Mouse (Mus musculus): Measurements from ENCODE around the gene Spag9. TPM values are rescaled to one million over a fixed set of nuclear protein-coding genes. Genes with fewer than 3 reads are reported as not detected.

Gene Spag9
- polyA plus RNA-seq, 1 experiment from 2014 or later, result 86.6 TPM

DNA sequence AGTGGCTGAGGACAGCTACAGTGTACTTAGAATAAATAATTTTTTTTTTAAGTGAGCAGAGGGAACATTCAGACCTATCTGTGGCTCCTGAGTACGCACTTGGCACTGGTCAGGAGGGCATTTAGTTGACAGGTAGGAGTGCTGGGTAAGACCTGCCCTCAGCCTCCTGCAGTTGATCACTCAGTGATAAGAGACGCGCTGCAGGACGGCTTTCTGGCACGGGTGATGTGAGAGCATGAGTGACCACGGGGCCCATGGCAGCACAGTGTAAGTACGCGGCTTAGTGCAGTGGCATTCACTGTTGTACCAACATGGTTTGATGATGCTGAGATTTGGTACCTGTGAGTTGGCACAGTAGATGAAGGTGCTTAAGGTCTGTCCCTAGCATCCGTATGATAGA lies 130.8 kb downstream of the Spag9 start:
- 94% methylated on average over 9 of the region's 9 CpGs for WGBS
- DNase-seq (ENCODE audit: low spot score) (no peak), ATAC-seq (ENCODE audit: insufficient read depth, low FRiP score, low TSS enrichment) (no peak)
- H3K27me3 ChIP-seq (ENCODE audit: control insufficient read depth, insufficient read depth, low read length), result no peaks in the 10 kb centered on the region
- no peak overlapping the region for H3K27ac ChIP-seq (ENCODE audit: low read depth, low read length)
- H3K4me3 ChIP-seq (ENCODE audit: low read depth, low read length), result no peak overlapping the region
- no peaks in the 10 kb centered on the region for H3K4me1 ChIP-seq (ENCODE audit: control insufficient read depth, insufficient read depth, low read length)
- H3K9ac ChIP-seq (ENCODE audit: low read length), result no peak overlapping the region
- peaks cover 2% of the 10 kb centered on the region; the same call in 1 of the 2 replicates for H3K36me3 ChIP-seq (ENCODE audit: control insufficient read depth, insufficient read depth, low read length)
- H3K9me3 ChIP-seq (ENCODE audit: control insufficient read depth, low read length), result no peaks in the 10 kb centered on the region
- H3K4me2 ChIP-seq (ENCODE audit: low read depth), result no peak overlapping the region

DNA sequence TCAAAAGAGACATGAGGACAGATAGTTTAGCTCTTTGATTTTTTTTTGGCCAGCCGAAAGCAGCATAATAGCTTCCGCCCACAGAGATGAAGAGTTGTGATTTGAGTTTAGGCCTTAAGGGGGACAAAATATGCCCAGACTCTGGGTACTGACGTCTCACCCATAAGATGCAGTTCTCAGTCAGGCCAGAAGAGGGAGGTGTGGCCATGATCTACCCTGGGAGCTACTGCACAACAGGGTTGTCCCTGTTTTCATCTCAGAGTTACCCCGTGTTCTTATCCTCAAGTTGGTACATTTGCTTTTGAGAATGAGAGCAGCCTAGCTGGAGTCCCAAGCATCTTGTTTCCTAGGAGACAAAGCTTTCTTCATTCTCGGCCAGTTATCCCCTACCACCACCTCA lies 132.1 kb downstream of the Spag9 start:
- H3K9me3 ChIP-seq (ENCODE audit: control insufficient read depth, low read length), result no peaks in the 10 kb centered on the region
- ATAC-seq (ENCODE audit: insufficient read depth, low FRiP score, low TSS enrichment), result peak; percentile 56; the same call in 1 of the 2 replicates
- no peak overlapping the region for H3K4me2 ChIP-seq (ENCODE audit: low read depth)
- H3K4me1 ChIP-seq (ENCODE audit: control insufficient read depth, insufficient read depth, low read length), result no peaks in the 10 kb centered on the region
- no peak overlapping the region for H3K9ac ChIP-seq (ENCODE audit: low read length)
- H3K27ac ChIP-seq (ENCODE audit: low read depth, low read length), result no peak overlapping the region
- H3K36me3 ChIP-seq (ENCODE audit: control insufficient read depth, insufficient read depth, low read length), result peaks cover 2% of the 10 kb centered on the region; the same call in 1 of the 2 replicates
- 50% methylated on average over 5 of the region's 5 CpGs for WGBS
- DNase-seq (ENCODE audit: low spot score), result peak; percentile 78
- H3K4me3 ChIP-seq (ENCODE audit: low read depth, low read length), result no peak overlapping the region
- no peaks in the 10 kb centered on the region for H3K27me3 ChIP-seq (ENCODE audit: control insufficient read depth, insufficient read depth, low read length)

GRCm38 (mm10) chr11:94128506-94128905 lies 132.6 kb downstream of the Spag9 start:
- H3K4me3 ChIP-seq (ENCODE audit: low read depth, low read length), result no peak overlapping the region
- H3K4me2 ChIP-seq (ENCODE audit: low read depth), result no peak overlapping the region
- 89% methylated on average over 8 of the region's 8 CpGs for WGBS
- H3K9me3 ChIP-seq (ENCODE audit: control insufficient read depth, low read length), result no peaks in the 10 kb centered on the region
- H3K27me3 ChIP-seq (ENCODE audit: control insufficient read depth, insufficient read depth, low read length), result no peaks in the 10 kb centered on the region
- no peak overlapping the region for H3K27ac ChIP-seq (ENCODE audit: low read depth, low read length)
- DNase-seq (ENCODE audit: low spot score) (no peak), ATAC-seq (ENCODE audit: insufficient read depth, low FRiP score, low TSS enrichment) (no peak)
- H3K36me3 ChIP-seq (ENCODE audit: control insufficient read depth, insufficient read depth, low read length), result peaks cover 1% of the 10 kb centered on the region; the same call in 1 of the 2 replicates
- H3K9ac ChIP-seq (ENCODE audit: low read length), result no peak overlapping the region
- peaks cover 2% of the 10 kb centered on the region; the same call in 1 of the 2 replicates for H3K4me1 ChIP-seq (ENCODE audit: control insufficient read depth, insufficient read depth, low read length)

DNA sequence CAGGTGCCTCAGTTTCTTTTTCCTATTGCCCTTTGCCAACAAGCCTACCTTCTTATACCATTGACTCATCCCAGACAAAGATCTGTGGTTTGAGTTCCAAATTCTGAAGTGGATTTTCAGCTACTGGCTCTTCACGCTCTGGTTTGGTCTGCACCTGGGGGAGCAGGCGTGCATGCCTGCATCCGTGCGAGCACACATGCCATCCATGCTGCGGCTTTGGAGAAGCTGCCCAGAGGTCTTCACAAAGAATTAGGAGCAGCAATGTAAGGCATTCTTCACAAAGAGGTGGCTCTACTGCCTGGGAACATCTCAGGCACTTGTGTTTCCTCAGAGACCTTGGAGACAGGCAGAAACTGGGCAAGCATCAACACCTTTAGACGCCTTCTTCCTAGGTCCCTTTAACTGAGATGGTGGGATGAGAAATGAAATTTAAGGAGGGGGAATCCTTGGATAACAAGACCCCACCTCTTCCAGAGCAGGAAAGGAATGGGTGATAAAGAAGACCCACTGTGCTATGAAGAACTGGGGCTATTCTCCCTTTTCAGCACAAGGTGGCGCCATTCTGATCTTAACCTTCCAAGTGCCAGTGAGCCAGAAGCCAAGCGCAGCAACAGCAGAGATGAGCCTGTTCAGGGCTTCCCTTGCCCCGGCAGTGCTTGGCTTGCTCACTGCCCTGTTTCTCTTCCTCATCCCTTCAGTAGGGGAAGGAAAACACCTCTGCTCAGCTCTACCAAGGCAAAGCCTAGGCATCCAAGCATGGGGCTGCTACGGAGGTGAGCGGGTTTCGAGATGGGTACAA lies 133.6 kb downstream of the Spag9 start:
- no peak overlapping the region for H3K4me2 ChIP-seq (ENCODE audit: low read depth)
- DNase-seq (ENCODE audit: low spot score) (peak; percentile 69), ATAC-seq (ENCODE audit: insufficient read depth, low FRiP score, low TSS enrichment) (no peak)
- H3K27ac ChIP-seq (ENCODE audit: low read depth, low read length), result no peak overlapping the region
- no peak overlapping the region for H3K4me3 ChIP-seq (ENCODE audit: low read depth, low read length)
- H3K9me3 ChIP-seq (ENCODE audit: control insufficient read depth, low read length), result no peaks in the 10 kb centered on the region
- H3K9ac ChIP-seq (ENCODE audit: low read length), result no peak overlapping the region
- H3K27me3 ChIP-seq (ENCODE audit: control insufficient read depth, insufficient read depth, low read length), result no peaks in the 10 kb centered on the region
- no peaks in the 10 kb centered on the region for H3K36me3 ChIP-seq (ENCODE audit: control insufficient read depth, insufficient read depth, low read length)
- WGBS, result 65% methylated on average over 12 of the region's 12 CpGs
- peaks cover 10% of the 10 kb centered on the region for H3K4me1 ChIP-seq (ENCODE audit: control insufficient read depth, insufficient read depth, low read length)

- WGBS, result 75% methylated on average over 4 of the region's 4 CpGs
- Histone ChIP-seq H3K27ac (ENCODE audit: low read depth, low read length) (no peak overlapping the region), H3K4me1 (ENCODE audit: control insufficient read depth, insufficient read depth, low read length) (peaks cover 11% of the 10 kb centered on the region), H3K4me3 (ENCODE audit: low read depth, low read length) (no peak overlapping the region), H3K36me3 (ENCODE audit: control insufficient read depth, insufficient read depth, low read length) (no peaks in the 10 kb centered on the region), H3K27me3 (ENCODE audit: control insufficient read depth, insufficient read depth, low read length) (no peaks in the 10 kb centered on the region), H3K9me3 (ENCODE audit: control insufficient read depth, low read length) (no peaks in the 10 kb centered on the region), H3K4me2 (ENCODE audit: low read depth) (no peak overlapping the region), H3K9ac (ENCODE audit: low read length) (no peak overlapping the region)
- ATAC-seq (ENCODE audit: insufficient read depth, low FRiP score, low TSS enrichment), result no peak
- DNase-seq (ENCODE audit: low spot score), result no peak
These were observed 134.5 kb downstream of the Spag9 start for GRCm38 (mm10) chr11:94130118-94131095.

GRCm38 (mm10) chr11:94133344-94133955 lies 137.6 kb downstream of the Spag9 start:
- ATAC-seq (ENCODE audit: insufficient read depth, low FRiP score, low TSS enrichment) (peak; percentile 58), DNase-seq (ENCODE audit: low spot score) (peak; percentile 82)
- H3K4me3 ChIP-seq (ENCODE audit: low read depth, low read length), result no peak overlapping the region
- peaks cover 13% of the 10 kb centered on the region for H3K4me1 ChIP-seq (ENCODE audit: control insufficient read depth, insufficient read depth, low read length)
- no peak overlapping the region for H3K27ac ChIP-seq (ENCODE audit: low read depth, low read length)
- no peak overlapping the region for H3K9ac ChIP-seq (ENCODE audit: low read length)
- H3K9me3 ChIP-seq (ENCODE audit: control insufficient read depth, low read length), result no peaks in the 10 kb centered on the region
- WGBS, result 22% methylated on average over 11 of the region's 11 CpGs
- no peaks in the 10 kb centered on the region for H3K36me3 ChIP-seq (ENCODE audit: control insufficient read depth, insufficient read depth, low read length)
- H3K27me3 ChIP-seq (ENCODE audit: control insufficient read depth, insufficient read depth, low read length), result no peaks in the 10 kb centered on the region
- no peak overlapping the region for H3K4me2 ChIP-seq (ENCODE audit: low read depth)

DNA sequence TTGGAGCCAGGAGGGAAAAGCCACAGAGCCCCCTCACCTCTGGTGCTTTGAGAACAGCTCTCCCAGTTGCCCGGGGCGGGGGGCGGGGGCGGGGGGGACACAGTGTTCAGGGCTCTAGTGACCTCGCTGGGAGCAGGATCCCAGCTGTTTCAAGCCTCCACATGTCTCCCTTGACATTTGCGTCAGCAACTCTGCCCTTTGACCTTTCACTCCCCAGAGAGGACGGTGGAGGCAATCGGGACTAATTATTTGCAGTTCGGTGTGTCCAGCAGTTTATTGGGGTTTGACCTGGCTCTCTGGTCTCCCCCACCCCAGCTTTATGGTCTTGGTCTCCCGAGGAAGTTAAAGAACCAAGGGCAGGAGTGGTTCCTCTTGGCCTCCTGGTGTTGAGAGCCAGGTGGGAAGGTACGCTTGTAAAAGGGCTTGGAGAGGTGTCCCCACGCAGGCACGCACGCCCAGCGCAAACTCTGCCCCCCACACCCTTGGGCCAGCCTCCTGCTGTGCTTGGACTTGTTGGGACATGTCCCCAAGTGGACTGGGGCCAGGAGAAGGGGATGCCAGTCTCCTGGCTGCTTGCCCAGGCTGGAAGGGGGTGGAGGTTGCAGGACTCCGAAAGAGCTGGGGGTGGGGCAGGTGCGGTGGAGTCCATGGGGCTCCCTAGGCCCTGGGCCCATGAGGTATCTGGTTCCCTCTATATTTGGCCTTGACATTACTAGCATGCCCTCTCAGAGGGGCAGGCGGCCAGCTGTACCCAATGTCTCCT lies 138.4 kb downstream of the Spag9 start:
- DNase-seq (ENCODE audit: low spot score) (no peak), ATAC-seq (ENCODE audit: insufficient read depth, low FRiP score, low TSS enrichment) (no peak)
- H3K4me3 ChIP-seq (ENCODE audit: low read depth, low read length), result no peak overlapping the region
- H3K27me3 ChIP-seq (ENCODE audit: control insufficient read depth, insufficient read depth, low read length), result no peaks in the 10 kb centered on the region
- no peak overlapping the region for H3K27ac ChIP-seq (ENCODE audit: low read depth, low read length)
- no peaks in the 10 kb centered on the region for H3K9me3 ChIP-seq (ENCODE audit: control insufficient read depth, low read length)
- 34% methylated on average over 18 of the region's 18 CpGs for WGBS
- no peaks in the 10 kb centered on the region for H3K36me3 ChIP-seq (ENCODE audit: control insufficient read depth, insufficient read depth, low read length)
- peaks cover 19% of the 10 kb centered on the region for H3K4me1 ChIP-seq (ENCODE audit: control insufficient read depth, insufficient read depth, low read length)
- no peak overlapping the region for H3K4me2 ChIP-seq (ENCODE audit: low read depth)
- H3K9ac ChIP-seq (ENCODE audit: low read length), result no peak overlapping the region

- H3K36me3 ChIP-seq (ENCODE audit: control insufficient read depth, insufficient read depth, low read length), result no peaks in the 10 kb centered on the region
- no peak overlapping the region for H3K27ac ChIP-seq (ENCODE audit: low read depth, low read length)
- H3K4me1 ChIP-seq (ENCODE audit: control insufficient read depth, insufficient read depth, low read length), result peaks cover 19% of the 10 kb centered on the region
- H3K9ac ChIP-seq (ENCODE audit: low read length), result no peak overlapping the region
- no peaks in the 10 kb centered on the region for H3K9me3 ChIP-seq (ENCODE audit: control insufficient read depth, low read length)
- H3K4me2 ChIP-seq (ENCODE audit: low read depth), result no peak overlapping the region
- DNase-seq (ENCODE audit: low spot score) (no peak), ATAC-seq (ENCODE audit: insufficient read depth, low FRiP score, low TSS enrichment) (no peak)
- WGBS, result 77% methylated on average over 8 of the region's 8 CpGs
- H3K4me3 ChIP-seq (ENCODE audit: low read depth, low read length), result no peak overlapping the region
- H3K27me3 ChIP-seq (ENCODE audit: control insufficient read depth, insufficient read depth, low read length), result no peaks in the 10 kb centered on the region
These were observed 139.7 kb downstream of the Spag9 start for GRCm38 (mm10) chr11:94135581-94136001.
